Mouse (Mus musculus): ENCODE measurements around the gene Lysmd1.

Lysmd1 gene

DNA sequence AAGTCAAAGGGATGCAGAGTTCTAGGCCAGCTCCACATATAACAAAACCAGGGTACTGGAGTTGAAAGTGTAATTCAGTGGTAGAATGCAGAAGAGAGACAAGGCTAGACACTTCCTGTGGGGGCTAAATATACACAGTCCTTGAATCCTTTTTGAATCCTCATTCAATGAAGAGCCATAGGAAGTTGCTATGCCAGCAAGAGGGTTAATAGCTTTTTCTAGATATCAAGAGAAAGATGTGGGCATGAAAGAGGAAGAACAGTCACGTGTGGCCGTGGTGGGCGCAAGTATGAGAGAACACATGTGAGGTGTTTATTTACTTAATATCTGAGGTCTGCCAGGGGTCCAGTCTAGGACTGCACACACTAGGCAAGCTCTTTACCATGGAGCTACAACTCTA, 2.4 kb downstream of the Lysmd1 start:
- DNase-seq (ENCODE audit: low spot score in 2 of 2), result no peak

DNA sequence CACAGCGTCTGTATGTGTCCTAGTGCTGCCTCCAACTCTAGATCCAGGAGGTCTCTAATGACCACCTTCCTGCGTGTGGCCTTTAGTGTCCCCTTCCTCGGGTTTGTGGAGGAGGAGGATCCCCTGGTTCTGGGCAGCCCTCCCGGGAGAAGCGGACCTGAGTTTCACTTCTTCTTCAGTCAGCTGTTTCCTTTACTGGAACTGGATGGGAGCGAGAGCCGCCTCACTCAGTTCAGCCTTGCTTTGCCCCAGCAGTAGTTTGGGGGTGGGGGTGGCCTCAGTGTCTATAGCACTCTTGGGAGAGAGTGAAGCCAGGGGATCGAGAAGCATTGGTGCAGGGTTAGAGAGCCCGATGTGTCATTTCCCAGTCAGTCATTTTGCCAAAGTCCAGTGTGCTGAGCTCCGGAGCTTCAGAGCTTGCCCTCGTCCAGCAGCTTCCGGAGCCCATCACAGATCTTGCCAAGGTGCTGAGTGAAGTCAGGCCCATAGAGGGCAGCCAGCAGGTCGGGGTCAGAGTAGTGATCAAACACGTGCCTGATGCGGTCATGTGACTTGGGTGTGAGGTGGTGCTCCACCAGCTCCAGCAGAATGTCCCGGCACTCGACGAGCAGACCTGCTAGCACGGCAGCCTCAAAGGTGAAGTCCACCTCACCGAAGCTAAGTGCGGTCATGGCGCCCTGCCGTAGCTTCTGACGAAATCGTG, 5.8 kb downstream of the Lysmd1 start:
- no peak for DNase-seq (ENCODE audit: low spot score in 2 of 2)

DNA sequence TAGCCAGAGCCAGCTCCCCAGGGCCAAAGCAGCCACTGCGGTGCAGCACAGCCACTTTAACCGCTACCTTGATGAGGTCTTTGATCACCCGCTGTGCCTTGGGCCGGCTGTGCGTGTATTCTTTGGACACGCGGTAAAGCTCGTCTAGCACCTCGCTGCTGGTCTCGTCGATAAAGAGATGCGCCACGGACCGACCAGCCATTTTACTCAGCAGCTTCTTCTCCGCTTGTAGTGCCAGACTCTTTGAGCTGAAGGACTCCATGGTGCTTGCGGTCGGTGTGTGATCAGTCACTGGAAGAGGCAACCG, 6.4 kb downstream of the Lysmd1 start:
- DNase-seq (ENCODE audit: low spot score in 2 of 2), result no peak

DNA sequence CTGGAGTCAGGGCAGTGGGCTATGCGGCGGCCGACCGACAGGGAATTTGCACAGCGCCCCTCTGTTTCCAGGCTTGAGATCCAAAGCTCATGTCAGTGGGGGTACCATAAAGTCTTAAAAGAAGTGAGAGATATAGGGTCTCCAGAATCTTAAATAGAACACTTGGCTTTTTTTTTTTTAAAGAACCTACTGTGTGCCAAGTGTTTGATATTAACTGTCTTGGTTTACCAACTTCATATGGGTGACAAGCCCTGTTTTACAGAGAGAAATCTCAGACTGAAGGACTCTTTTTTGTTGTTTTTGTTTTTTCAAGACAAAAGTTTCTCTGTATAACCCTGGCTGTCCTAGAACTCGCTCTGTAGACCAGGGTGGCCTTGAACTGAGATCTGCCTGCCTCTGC, 6.9 kb downstream of the Lysmd1 start:
- DNase-seq (ENCODE audit: low spot score in 2 of 2), result no peak

DNA sequence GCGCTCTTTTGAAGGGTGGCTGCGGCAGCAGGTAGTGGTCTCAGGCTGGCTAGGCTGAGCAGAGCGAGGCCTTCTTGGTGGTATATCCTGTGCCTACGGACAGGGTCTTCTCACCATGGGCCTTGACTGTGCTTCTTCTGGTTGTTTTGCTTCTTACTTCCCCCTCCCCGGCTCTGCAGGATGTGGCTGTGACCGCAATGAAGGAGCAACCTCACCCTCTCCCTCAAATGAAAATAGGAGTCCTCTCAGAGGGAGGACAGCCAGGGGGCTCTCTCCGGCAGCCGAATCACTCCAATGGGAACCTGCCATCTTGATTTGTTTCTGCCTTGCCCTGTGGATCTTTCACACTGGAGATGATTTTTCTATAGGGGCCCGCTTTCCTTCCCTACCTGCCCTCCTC, 7.6 kb downstream of the Lysmd1 start:
- no peak for DNase-seq (ENCODE audit: low spot score in 2 of 2)

DNA sequence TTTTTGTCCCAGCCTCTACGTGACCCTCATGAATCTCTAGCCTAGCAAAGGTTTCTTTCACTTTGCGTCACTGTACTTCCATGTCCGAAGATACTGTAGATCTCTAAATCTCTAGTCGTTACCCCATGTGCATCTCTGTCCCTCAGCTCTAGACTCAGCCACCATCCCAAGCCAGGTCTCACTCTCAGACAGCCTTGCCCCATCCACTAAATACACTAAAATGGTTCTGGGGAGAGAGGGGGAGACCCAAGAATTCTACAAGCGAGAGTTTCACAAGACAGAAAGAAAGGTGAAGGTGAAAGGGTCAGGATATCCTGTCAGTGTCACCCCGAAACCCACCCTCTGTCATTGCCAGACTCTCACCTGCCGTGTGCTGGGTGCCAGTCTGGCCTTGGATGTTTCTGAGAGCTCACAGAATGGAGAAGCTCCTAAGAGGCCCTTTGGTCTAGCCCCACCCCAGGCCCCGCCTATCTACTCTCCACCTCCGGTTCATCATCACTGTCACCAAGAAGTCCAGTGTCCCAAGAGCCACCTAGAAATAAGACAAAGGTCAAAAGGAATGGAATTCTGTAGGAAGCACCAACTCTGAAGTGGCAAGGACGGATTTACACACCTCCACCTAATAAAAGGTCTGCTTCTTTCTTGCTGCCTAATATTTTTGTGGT, 8.2 kb downstream of the Lysmd1 start, which contains the start of gene Tnfaip8l2:
Tnfaip8l2 (minus strand) TSS at position 409 of the 665 bp plus-strand sequence.
- no peak for DNase-seq (ENCODE audit: low spot score in 2 of 2)

DNA sequence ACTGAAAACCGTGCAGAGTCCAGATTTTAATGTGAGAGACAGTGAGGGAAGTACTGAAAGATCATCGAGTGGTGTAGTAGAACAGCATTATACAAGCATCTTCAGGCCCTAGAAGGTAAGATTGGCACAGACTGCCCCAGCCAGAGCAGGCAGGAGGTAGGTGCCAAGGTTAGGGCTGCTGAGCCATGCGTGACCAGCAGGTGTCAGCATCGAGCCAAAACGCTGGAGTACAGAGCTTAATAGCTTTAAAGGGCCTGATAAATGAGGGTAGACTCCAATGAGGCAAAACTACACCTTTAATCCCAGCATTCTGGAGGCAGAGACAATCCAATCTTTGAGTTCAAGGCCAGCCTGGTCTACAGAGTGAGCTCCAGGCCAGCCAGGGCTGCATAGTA, 8.7 kb downstream of the Lysmd1 start:
- peak; percentile 70 to 88 for DNase-seq (ENCODE audit: low spot score in 2 of 2)

DNA sequence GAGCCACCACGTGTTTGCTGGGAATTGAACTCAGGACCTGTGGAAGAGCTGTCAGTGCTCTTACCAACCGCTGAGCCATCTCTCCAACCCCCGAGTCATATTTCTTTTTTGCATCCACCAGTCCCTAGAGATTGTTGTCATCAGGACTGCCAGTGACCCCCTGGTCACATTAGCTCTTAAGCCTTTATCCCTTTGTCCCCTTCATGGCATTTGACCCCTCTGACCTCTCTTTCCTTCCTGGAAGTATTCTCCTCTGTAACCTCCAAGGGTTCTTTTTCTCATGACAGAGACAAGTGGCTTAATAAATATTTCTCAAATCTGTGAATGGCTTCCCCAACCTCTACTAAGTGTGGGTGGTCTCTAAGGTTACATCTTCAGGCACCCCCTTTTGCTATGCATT, 14.0 kb downstream of the Lysmd1 start:
- no peak for DNase-seq (ENCODE audit: low spot score in 2 of 2)

DNA sequence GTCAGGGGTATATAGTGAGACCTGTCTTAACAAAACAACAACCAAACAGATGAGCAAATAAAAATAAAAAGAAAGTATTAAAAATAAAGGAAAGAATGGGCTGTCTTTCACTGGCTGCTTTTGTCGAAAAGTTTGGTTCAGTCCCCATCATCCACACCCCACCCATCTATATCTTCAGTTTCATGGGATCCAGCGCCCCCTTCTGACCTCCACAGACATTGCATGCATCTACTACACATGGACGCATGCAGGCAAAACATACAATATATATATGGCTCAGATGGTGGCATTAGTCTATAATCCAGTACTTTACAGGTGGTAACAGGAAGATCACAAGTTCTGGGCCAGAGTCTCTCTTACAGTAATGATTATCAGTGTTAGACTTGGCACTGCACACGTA, 20.0 kb downstream of the Lysmd1 start:
- no peak for DNase-seq (ENCODE audit: low spot score in 2 of 2)

DNA sequence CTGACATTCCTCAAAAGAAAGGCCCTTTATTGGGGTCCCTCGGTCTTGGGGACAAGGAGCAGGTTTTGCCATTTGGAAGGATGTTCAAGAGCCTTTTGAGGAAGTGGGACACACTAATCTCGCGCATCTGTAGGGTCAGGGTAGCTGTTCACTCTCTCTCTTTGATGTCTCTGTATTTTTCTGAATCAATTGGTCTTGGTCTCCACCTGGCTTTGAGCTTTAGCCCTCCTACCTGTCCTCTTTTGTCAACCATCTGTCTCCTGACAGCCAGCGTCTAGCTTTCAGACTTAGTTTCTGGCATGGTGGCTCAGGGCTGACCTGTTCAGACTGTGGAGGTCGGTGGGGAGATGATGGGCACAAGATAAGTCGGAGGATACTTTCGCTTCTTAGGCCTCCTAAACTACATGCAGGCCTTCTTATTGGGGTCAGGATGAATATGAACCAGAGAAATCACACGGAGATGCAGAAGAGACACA, 25.7 kb downstream of the Lysmd1 start:
- DNase-seq (ENCODE audit: low spot score in 2 of 2), result no peak

DNA sequence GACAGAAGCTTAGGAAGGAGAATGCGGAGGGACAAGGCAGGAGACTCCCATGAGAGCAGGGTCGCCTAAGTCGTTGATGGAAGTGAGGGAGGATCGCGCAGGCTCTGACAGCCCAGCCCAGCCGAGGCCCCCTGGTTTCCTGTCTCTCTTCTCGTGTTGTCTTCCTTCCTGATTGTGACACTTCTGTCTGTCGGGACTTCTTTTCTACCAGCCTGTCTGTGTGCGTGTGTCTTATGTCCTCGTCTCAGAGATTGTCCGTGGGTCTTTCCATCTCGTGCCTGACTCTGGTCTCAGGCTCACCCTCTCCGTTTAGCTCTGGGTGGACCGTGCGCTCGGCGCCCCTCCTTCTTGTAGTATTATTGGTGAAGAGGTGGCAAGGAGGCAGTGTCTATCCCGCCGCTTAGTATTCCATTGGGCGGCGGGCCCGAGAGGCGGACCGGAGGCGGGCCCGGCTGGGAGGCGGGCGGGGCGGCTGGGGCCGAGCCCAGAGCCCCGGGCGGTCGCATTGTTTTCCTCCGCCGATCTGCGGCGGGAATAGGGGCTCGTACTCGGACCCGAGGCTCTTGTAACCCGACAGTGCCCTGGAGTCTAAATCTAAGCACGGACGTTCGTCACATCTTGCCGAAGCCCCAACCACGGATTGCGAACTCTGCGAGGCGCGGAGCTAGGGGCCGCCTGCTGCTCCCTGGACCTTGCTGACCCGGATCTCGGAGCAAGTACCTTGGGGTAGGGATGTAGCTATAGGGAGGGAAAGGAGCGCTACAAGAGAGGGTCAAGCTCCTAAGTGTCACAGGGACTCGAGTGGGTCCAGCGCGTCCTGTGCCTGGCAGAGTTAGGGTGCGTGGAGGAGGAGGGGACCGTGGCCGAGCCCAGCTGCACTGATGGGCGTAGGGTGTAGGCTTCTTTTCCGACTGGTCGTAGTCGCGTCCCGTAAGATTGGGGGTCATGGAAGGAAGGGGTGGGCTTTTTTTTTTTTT, 26.4 kb downstream of the Lysmd1 start, which contains the start of gene Sema6c:
Sema6c (plus strand) TSS at position 471 of the 977 bp plus-strand sequence.
- peak; percentile 91 to 93 for DNase-seq (ENCODE audit: low spot score in 2 of 2)

DNA sequence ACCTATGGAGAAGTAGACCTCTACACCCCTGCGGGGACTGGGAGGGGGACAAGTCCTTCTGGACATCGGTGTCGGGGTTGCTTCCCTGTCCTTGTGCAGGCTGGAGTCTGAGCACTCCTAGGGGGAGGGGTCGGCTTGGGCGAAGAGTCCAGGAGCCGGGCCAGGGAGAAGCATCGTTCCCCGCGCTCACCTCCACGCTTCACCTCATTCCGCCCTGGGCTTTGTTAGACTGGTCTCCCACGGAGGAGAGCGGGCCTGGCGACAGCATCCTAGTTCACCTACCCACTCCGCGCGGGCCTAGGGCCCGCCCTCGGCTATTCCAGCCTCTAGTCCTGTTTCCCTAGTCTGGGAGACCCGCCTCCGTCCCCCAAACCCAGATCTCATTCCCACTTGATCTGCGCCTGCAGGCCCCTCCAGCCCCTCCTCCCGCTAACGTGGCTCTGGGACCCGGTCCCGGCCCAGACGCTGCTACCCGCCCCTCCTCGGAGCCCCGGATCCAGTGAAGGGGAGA, 27.2 kb downstream of the Lysmd1 start:
- DNase-seq (ENCODE audit: low spot score in 2 of 2), result no peak

DNA sequence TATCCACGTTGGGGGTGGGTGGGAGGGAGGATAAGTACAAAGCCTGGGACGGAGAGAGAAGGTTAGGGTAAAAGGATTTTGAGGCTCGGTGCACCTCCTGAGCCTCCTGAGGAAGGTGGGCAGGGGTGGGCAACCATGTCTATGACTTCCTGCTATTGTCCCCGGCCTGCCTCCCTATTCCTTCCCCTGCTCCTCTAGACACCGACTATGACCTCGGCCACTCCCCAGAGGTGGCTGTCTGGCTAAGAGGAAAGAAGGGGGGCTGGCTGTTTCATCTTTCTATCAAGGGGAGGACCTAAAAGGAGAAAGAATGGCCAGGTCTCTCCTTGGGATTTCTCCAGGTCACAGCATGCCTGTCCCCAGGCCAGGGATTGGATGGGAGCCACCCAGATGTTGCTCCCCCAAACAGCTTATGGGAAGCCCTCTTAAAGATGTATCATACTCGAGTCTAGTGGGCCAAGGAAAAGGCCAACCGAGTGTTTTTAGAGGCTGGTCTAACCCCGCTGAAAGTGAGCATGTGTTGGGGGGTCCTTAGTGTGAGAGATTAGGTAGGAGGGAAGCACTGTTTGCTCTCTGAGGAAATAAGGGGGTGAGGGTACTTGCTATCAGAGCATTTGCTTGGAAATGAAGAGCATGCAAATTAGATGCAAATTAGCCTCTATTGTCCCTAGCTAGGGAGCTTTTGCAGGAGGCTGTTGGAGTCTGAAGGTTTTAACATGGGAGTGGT, 27.9 kb downstream of the Lysmd1 start:
- no peak for DNase-seq (ENCODE audit: low spot score in 2 of 2)

DNA sequence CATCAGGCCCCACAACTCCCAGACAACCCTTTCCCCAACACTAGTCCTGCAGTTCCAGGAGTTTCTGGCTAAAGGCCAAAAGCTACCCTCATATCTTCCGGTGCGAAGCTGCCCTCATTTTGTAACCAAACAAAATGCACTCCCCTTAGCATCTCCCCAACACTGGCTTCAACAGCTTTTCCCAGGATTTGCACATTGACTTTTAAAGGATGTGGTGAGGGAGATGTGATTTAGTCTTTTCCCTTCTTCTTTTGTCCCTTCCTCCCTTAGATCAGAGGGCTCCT, 28.4 kb downstream of the Lysmd1 start:
- DNase-seq (ENCODE audit: low spot score in 2 of 2), result no peak

DNA sequence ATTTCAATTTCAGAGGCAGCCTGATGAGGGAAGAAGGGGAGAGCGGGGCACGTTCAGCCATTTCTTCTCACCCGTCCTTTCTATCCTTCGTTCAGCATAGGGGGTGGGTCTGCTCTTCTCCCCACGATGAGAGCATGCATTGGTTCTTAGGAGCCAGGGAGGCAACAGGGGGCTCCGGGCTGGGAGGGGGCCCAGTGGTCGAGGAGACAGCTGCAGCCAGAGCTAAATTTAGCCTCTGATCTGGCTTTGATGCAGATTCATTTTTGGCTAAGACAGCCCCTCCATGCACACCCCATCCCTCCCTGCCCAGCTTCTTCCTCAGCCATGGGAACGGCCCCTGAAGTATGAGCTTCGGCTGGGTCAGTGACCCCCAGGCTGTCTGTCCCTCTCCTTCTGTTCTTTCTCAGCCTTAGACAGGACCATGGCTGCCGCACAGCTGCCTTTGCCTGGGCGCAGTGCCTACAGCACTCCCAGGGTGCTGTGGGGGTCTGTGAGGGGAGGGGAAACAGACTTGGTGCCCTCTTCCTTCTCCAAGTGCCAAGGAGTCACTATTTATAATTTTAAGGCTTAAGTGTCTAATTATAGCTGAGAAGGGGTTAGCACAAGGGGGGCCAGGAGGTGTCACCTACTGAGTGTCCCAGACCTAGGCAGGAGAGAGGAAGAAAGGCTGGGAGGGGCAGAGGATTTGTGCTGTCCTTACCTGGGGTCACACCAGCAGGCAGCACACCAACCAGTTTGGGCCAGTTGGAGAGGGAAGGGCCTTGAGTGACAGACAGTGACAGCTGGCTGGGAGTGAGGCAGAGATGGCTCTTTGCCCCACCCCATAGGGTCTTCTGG, 29.7 kb downstream of the Lysmd1 start:
- peak in 1 of 2 experiments; percentile 14 for DNase-seq (ENCODE audit: low spot score in 2 of 2)

DNA sequence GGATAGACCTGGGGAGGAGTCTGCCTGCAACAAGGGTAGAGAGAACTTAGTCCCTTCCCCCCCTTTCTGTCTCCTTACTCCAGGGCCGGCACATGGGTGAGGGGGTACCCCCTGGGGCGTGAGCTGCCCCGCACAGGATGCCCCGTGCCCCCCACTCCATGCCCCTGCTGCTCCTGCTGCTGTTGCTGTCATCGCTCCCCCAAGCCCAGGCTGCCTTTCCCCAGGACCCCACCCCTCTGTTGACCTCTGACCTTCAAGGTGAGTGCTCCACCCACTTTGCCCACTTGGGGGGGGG, 30.3 kb downstream of the Lysmd1 start:
- no peak for DNase-seq (ENCODE audit: low spot score in 2 of 2)

DNA sequence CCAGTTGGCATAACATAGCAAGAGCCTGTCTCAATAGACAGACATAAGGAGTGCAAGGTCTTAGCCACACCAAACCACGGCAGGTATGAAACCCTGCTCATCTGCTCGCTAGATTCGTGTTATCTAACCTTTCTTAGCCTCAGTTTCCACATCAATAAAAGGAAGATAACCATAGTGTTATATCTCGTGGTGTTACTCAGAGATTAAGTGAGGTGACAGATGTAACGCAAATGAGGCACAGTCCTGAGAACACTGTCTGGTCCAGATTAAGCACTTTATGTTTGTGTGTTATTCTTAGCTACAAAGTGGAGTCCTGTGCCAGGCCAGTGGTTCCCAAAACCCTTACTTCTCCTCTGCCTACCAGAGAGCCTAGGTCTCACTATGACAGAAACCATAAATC, 31.0 kb downstream of the Lysmd1 start:
- DNase-seq (ENCODE audit: low spot score in 2 of 2), result no peak

DNA sequence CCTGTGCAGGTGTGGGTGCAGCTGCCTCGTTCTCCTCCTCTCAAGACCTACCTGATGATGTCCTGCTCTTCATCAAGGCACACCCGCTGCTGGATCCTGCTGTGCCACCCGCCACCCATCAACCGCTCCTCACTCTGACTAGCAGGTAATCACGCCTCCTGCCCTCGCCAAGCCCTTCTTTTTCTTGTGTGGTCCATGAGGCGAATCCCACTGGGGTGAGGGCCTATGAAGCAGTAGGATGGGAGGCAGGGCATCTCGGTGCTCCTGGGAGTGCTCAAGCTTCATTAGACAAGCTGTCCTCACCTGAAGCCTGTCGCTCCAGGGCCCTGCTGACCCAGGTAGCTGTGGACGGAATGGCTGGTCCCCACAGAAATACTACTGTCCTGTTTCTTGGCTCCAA, 36.1 kb downstream of the Lysmd1 start:
- no peak for DNase-seq (ENCODE audit: low spot score in 2 of 2)

DNA sequence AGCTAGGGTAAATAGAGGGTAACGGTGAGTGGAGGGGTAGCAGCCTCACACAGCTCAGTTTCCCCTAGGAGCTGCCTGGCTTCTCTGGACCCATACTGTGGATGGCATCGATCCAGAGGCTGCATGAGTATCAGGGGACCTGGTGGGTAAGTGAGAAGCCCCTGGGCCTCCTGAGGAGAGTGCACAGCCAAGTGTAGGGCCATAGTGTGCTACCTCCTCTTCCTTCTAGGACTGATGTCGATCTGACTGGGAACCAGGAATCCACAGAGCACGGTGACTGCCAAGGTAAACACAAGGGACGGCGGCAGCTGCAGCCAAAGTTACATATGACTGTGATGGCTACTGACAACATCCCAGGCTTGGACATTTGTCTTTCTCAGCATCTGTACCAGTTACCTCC, 37.2 kb downstream of the Lysmd1 start:
- no peak for DNase-seq (ENCODE audit: low spot score in 2 of 2)

DNA sequence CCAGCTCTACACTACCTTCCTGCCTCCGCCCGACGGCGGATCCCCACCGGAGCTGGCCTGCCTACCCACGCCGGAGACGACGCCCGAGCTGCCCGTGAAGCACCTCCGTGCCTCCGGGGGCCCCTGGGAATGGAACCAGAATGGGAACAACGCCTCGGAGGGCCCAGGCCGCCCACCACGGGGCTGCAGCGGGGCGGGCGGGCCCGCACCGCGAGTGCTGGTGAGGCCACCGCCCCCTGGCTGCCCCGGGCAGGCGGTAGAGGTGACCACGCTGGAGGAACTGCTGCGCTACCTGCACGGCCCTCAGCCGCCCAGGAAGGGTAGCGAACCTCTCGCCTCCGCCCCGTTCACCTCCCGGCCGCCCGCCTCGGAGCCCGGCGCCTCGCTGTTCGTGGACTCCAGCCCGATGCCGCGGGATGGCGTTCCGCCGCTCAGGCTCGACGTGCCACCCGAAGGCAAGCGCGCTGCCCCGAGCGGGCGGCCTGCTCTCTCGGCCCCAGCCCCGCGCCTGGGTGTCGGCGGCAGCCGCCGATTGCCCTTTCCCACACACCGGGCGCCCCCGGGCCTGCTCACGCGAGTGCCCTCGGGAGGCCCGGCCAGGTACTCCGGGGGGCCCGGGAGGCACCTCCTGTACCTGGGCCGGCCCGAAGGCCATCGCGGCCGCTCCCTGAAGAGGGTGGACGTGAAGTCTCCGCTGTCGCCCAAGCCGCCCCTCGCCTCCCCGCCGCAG, 38.8 kb downstream of the Lysmd1 start:
- no peak for DNase-seq (ENCODE audit: low spot score in 2 of 2)
